Mouse (Mus musculus) hindbrain, embryonic 13.5 days (tissue): ENCODE results near the gene Gpc5. TPM values are rescaled to one million over a fixed set of nuclear protein-coding genes. Genes with fewer than 3 reads are reported as not detected.

Source experiments
- ATAC-seq: fragments of 200-750 bp; cut with Nextera tagmentation; 2 replicates; pipeline ENCODE4 v1.8.0; 2017; ENCODE audit warnings: moderate TSS enrichment; ENCODE audit not compliant: low FRiP score
- H3K27ac ChIP-seq: fragments of 300-500 bp; sonication (generic); 2 replicates; pipeline ENCODE4 v1.5.1; 2015; ENCODE audit warnings: inconsistent platforms, mild to moderate bottlenecking, moderate library complexity
- H3K27me3 ChIP-seq: fragments of 300-500 bp; sonication (generic); 2 replicates; pipeline ENCODE4 v1.6.1; 2015; ENCODE audit warnings: mild to moderate bottlenecking, inconsistent platforms
- H3K36me3 ChIP-seq: fragments of 300-500 bp; sonication (generic); 2 replicates; pipeline ENCODE4 v1.6.1; 2015; ENCODE audit warnings: mild to moderate bottlenecking, inconsistent platforms
- H3K4me1 ChIP-seq: fragments of 300-500 bp; sonication (generic); replicated peaks from 2 replicates; pipeline ENCODE4 v1.6.1; 2015; ENCODE audit warnings: inconsistent platforms
- H3K4me2 ChIP-seq: fragments of 300-500 bp; sonication (generic); 2 replicates; pipeline ENCODE4 v1.6.1; 2015; ENCODE audit warnings: inconsistent platforms, mild to moderate bottlenecking, moderate library complexity
- H3K4me3 ChIP-seq: fragments of 300-500 bp; sonication (generic); 2 replicates; pipeline ENCODE4 v1.5.1; 2015; ENCODE audit warnings: mild to moderate bottlenecking, inconsistent platforms
- H3K9ac ChIP-seq: fragments of 300-500 bp; sonication (generic); 2 replicates; pipeline ENCODE4 v1.6.1; 2015; ENCODE audit warnings: mild to moderate bottlenecking, inconsistent platforms
- H3K9me3 ChIP-seq: fragments of 300-500 bp; sonication (generic); 2 replicates; pipeline ENCODE4 v1.6.1; 2016; ENCODE audit warnings: inconsistent platforms
- WGBS: fragments of 180-500 bp; shearing (Covaris S2); methylation state at CpG from one replicate; pipeline ENCODE4 v1.1.7; 2015; 5-methylcytosine and 5-hydroxymethylcytosine counted together
- polyA plus RNA-seq: library from polyadenylated mRNA; unstranded; fragments of >200 nt; fragmentation: Nextera tagmentation; extraction: Ambion mirVana; gene quantifications from 2 replicates; pipeline ENCODE4 v1.2.1, GENCODE M21; 2015

Gene Gpc5
- polyA plus RNA-seq, 1 experiment from 2014 or later = 3.9 TPM

GRCm38 (mm10) chr14:116348560-116348959 is 1256.5 kb downstream of the Gpc5 start:
- no peak for ATAC-seq
- Histone ChIP-seq H3K4me3 (no peak overlapping the region), H3K4me1 (no peaks in the 10 kb centered on the region; the same call in 1 of the 2 replicates), H3K4me2 (no peak overlapping the region), H3K27ac (no peak overlapping the region), H3K27me3 (no peaks in the 10 kb centered on the region), H3K9ac (no peak overlapping the region), H3K36me3 (no peaks in the 10 kb centered on the region), H3K9me3 (no peaks in the 10 kb centered on the region)
- WGBS = 78% methylated on average over 3 of the region's 3 CpGs

DNA sequence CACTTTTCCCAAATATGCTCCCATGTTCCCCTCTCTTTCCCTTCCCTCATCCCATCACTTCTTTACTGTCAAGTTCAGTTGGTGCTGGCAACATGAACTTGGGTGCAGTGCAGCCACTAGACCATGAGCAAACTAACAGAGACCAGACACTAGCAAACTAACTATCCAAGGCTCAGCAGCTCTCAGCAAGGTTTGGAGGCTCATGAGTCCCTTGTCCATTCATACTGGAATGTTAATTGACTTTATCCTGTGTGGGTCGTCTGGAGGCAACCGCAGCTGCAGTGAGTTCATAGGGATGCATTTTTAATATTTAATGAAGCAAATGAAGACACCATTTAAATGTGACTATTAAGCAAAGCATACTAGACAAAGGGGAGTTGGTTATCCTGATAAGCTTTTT is 1292.6 kb downstream of the Gpc5 start:
- no peak overlapping the region for H3K9ac ChIP-seq
- ATAC-seq = no peak
- no peak overlapping the region for H3K27ac ChIP-seq
- WGBS = 55% methylated on average over 2 of the region's 2 CpGs
- H3K36me3 ChIP-seq = no peaks in the 10 kb centered on the region
- H3K27me3 ChIP-seq = no peaks in the 10 kb centered on the region
- no peaks in the 10 kb centered on the region for H3K4me1 ChIP-seq
- no peaks in the 10 kb centered on the region for H3K9me3 ChIP-seq
- H3K4me3 ChIP-seq = no peak overlapping the region
- H3K4me2 ChIP-seq = no peak overlapping the region

- H3K4me3 ChIP-seq = no peak overlapping the region
- H3K4me1 ChIP-seq = no peaks in the 10 kb centered on the region
- H3K4me2 ChIP-seq = no peak overlapping the region
- no peaks in the 10 kb centered on the region for H3K27me3 ChIP-seq
- H3K9ac ChIP-seq = no peak overlapping the region
- H3K27ac ChIP-seq = no peak overlapping the region
- H3K36me3 ChIP-seq = no peaks in the 10 kb centered on the region
- 85% methylated on average over 3 of the region's 3 CpGs for WGBS
- H3K9me3 ChIP-seq = no peaks in the 10 kb centered on the region
- ATAC-seq = no peak
These were observed 1323.5 kb downstream of the Gpc5 start for GRCm38 (mm10) chr14:116415511-116415910.

DNA sequence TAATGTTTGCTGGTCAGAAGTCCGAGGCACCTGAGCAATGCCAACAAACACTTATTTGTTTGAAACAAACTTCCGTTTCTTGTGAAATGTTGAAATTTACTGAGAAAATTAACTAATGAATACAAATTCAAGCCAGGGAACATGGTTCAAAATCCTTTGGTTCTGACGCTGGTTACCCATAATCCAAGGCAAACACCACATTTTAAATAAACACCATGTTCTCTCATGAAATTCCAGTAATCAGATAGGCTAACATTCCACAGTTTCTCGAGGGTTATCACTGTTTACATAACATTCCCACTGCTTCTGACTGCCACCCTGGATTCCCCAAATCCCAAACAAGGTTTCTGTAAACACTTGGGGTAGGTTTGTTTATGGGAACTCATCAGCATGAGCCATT is 1356.2 kb downstream of the Gpc5 start:
- no peaks in the 10 kb centered on the region for H3K4me1 ChIP-seq
- WGBS = 67% methylated on average over 4 of the region's 4 CpGs
- H3K36me3 ChIP-seq = no peaks in the 10 kb centered on the region
- H3K9ac ChIP-seq = no peak overlapping the region
- H3K27me3 ChIP-seq = no peaks in the 10 kb centered on the region
- no peak overlapping the region for H3K4me2 ChIP-seq
- H3K27ac ChIP-seq = no peak overlapping the region
- no peak for ATAC-seq
- H3K4me3 ChIP-seq = no peak overlapping the region
- H3K9me3 ChIP-seq = no peaks in the 10 kb centered on the region

DNA sequence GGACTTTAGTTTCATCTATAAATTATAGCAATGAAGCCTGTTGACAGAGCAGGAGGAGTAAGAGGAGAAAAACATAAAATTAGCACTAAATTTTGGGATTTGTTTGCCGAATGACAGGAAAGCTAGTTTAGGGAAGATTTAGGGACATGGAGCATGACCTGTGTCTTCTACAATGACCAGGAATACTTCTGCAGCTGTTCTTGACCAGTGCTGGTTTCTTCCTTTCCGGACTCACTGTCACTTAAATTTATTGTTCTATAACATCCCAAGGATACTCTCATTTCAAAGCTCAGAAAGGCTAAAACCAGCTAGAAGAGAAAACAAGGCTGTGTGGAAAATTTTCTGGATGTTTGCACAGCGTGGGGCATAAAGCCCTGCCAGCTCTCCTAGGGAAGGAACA is 1361.3 kb downstream of the Gpc5 start:
- H3K4me1 ChIP-seq = no peaks in the 10 kb centered on the region
- no peaks in the 10 kb centered on the region for H3K36me3 ChIP-seq
- H3K27ac ChIP-seq = no peak overlapping the region
- ATAC-seq = no peak
- no peaks in the 10 kb centered on the region for H3K9me3 ChIP-seq
- WGBS = 80% methylated on average over 3 of the region's 3 CpGs
- no peak overlapping the region for H3K4me2 ChIP-seq
- no peak overlapping the region for H3K4me3 ChIP-seq
- H3K27me3 ChIP-seq = no peaks in the 10 kb centered on the region
- H3K9ac ChIP-seq = no peak overlapping the region

DNA sequence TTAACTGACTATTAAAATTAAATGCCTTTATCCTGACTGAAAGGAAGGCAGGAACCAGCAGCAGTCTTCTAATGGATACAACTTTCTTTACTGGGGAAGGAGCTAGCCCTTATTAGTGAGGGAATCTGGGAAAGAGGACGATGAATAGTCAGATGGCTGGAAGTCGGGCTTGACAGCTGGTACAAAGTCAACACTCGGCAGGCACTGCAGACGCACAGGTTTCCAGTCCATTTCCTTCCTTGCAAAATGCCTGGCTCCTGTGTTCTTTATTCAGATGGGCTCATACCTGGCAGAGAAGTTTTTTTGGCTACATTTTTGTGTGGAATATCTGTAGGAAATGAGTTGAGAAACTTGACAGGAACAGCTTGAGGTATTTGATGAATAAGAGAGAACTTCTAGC is 1364.2 kb downstream of the Gpc5 start:
- ATAC-seq = no peak
- WGBS = 73% methylated on average over 4 of the region's 4 CpGs

DNA sequence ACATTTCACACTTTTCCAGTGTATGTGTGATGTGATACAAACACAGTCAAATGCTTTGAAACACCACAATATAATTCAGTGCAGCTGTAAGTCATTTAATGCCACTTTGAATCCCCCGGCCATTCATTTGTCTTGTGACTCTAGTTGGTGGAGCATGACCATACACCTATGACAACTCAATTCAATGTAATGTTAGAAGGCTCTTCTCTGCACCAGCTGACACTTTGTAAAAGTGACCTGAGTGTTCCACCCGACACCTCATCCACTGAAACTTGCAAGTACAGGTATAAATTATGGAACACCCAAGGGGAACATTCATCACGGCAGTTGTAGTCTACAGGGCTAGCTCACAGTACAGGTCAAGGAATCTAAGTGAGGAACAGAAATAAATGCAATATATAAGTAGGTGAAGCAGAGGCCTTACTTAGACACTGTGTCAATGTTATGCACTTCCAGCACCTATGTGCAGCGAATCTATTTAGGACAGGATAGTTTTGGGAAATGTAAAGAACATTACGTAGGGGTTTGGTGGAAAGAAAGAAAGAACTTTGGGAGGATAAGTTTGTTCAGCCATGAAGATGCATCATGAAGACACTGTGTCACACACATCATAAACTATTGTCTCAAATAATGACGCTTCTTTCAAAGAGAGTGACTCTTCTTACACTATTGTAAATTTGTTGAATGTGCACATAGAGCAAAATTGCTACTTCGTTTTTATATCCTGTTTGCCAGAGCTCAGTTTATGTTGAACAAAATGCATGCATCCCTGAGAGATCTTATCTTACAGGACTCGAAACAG is 1381.6 kb downstream of the Gpc5 start:
- Histone ChIP-seq H3K27ac (no peak overlapping the region), H3K9me3 (no peaks in the 10 kb centered on the region), H3K4me1 (no peaks in the 10 kb centered on the region), H3K4me2 (no peak overlapping the region), H3K9ac (no peak overlapping the region), H3K36me3 (no peaks in the 10 kb centered on the region), H3K27me3 (no peaks in the 10 kb centered on the region), H3K4me3 (no peak overlapping the region)
- no peak for ATAC-seq
- 87% methylated on average over 8 of the region's 8 CpGs for WGBS

More for the DNA sequence above, 1364.2 kb downstream of the Gpc5 start:
- H3K4me3 ChIP-seq = no peak overlapping the region
- no peaks in the 10 kb centered on the region for H3K36me3 ChIP-seq
- no peaks in the 10 kb centered on the region for H3K27me3 ChIP-seq
- H3K9me3 ChIP-seq = no peaks in the 10 kb centered on the region
- no peak overlapping the region for H3K4me2 ChIP-seq
- no peak overlapping the region for H3K27ac ChIP-seq
- no peaks in the 10 kb centered on the region for H3K4me1 ChIP-seq
- no peak overlapping the region for H3K9ac ChIP-seq

DNA sequence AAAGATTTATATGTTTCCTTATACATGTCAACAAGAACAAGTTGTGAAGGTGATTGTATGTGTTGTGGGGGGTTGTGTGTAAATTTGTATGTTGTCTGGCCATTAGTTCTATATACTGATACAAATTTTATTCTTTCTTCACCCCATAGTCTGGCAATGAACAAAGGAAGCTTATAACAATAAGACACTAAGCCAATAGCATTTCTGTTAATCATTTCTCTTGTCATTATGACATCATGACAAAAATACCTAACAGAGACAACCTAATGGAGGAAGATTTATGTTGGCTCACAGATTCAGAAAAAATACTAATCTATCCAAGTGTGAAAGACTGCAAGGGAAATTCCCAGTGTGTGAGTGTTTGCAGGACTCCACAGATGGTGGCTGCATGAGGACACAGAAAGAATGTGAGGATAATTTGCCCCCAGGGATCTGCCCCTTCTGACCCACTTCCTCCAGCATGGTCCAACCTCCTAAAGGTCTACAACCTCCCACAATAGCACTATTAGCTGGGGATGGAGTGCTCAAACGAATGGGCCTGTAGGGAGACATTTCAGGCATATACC is 1402.4 kb downstream of the Gpc5 start:
- WGBS = 29% methylated on average over 1 of the region's 1 CpGs
- no peak overlapping the region for H3K4me2 ChIP-seq
- no peak overlapping the region for H3K4me3 ChIP-seq
- H3K27me3 ChIP-seq = no peaks in the 10 kb centered on the region
- H3K36me3 ChIP-seq = no peaks in the 10 kb centered on the region
- ATAC-seq = no peak
- no peaks in the 10 kb centered on the region for H3K9me3 ChIP-seq
- H3K4me1 ChIP-seq = no peaks in the 10 kb centered on the region
- no peak overlapping the region for H3K9ac ChIP-seq
- H3K27ac ChIP-seq = no peak overlapping the region

DNA sequence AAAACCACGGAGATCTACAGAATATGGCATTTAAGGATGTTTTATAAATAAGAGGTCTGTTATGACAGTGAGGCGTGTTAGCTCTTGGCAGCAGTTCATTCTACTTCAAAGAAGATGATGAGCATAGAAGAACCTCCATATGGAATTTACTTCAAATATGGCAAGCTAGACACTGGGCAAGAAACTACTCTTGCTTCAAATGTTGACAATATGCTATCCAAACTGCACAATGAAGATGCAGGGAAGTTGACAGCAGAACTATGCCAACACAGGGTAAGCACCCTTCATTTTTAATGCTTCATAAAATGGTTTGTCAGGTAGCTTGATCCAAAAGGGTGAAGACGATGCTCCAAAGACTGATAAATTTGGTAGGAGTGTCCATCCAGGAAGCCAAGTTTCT is 1446.2 kb downstream of the Gpc5 start:
- no peak overlapping the region for H3K4me3 ChIP-seq
- no peaks in the 10 kb centered on the region for H3K4me1 ChIP-seq
- H3K27ac ChIP-seq = no peak overlapping the region
- no peak for ATAC-seq
- H3K4me2 ChIP-seq = no peak overlapping the region
- H3K9me3 ChIP-seq = no peaks in the 10 kb centered on the region
- H3K27me3 ChIP-seq = no peaks in the 10 kb centered on the region
- no peak overlapping the region for H3K9ac ChIP-seq
- no peaks in the 10 kb centered on the region for H3K36me3 ChIP-seq
- WGBS = 90% methylated on average over 3 of the region's 3 CpGs

GRCm38 (mm10) chr14:116543746-116544145 is 1451.7 kb downstream of the Gpc5 start:
- H3K9me3 ChIP-seq = no peaks in the 10 kb centered on the region

DNA sequence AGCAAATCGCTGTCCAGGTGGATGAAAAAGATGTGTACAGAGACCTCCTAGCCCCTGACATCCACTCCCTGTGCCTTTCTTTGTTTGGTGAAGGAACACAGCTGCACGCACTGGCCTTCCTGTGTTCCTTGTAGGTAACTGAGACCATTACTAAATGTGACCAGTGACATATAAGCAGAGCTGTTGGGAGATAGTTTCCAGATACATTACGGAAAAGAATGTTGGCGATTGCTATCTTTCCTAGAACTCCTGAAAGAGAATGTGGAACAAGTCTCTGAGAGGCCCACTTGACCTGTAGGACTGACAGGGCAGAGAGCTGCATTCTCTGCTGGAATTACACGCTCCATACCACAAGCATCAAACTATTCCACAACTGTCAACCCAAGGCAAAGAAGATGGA is 1459.4 kb downstream of the Gpc5 start:
- WGBS = 64% methylated on average over 5 of the region's 5 CpGs
- H3K4me1 ChIP-seq = no peaks in the 10 kb centered on the region
- H3K27ac ChIP-seq = no peak overlapping the region
- no peaks in the 10 kb centered on the region for H3K9me3 ChIP-seq
- ATAC-seq = no peak
- no peak overlapping the region for H3K4me2 ChIP-seq
- H3K27me3 ChIP-seq = no peaks in the 10 kb centered on the region
- H3K36me3 ChIP-seq = no peaks in the 10 kb centered on the region
- no peak overlapping the region for H3K9ac ChIP-seq
- no peak overlapping the region for H3K4me3 ChIP-seq

More at GRCm38 (mm10) chr14:116543746-116544145, 1451.7 kb downstream of the Gpc5 start:
- ATAC-seq = no peak
- Histone ChIP-seq H3K36me3 (no peaks in the 10 kb centered on the region), H3K4me2 (no peak overlapping the region), H3K27me3 (no peaks in the 10 kb centered on the region), H3K4me1 (no peaks in the 10 kb centered on the region), H3K4me3 (no peak overlapping the region), H3K27ac (no peak overlapping the region), H3K9ac (no peak overlapping the region)

GRCm38 (mm10) chr14:116553316-116553715 is 1461.3 kb downstream of the Gpc5 start:
- Histone ChIP-seq H3K9ac (no peak overlapping the region), H3K27me3 (no peaks in the 10 kb centered on the region), H3K4me3 (no peak overlapping the region), H3K4me1 (0 out of 2 replicates have a peak, but pooled peaks cover 3% of the 10 kb centered on the region), H3K4me2 (no peak overlapping the region), H3K27ac (no peak overlapping the region), H3K9me3 (no peaks in the 10 kb centered on the region), H3K36me3 (no peaks in the 10 kb centered on the region)
- 28% methylated on average over 7 of the region's 7 CpGs for WGBS
- ATAC-seq = no peak
